Mouse (Mus musculus): ENCODE data around the gene Wdr82. TPM values are rescaled to one million over a fixed set of nuclear protein-coding genes. Genes with fewer than 3 reads are reported as not detected.

Wdr82 gene
- polyA plus RNA-seq (2012; rRNA removed): 169 and 175 TPM in 2 replicates

DNA sequence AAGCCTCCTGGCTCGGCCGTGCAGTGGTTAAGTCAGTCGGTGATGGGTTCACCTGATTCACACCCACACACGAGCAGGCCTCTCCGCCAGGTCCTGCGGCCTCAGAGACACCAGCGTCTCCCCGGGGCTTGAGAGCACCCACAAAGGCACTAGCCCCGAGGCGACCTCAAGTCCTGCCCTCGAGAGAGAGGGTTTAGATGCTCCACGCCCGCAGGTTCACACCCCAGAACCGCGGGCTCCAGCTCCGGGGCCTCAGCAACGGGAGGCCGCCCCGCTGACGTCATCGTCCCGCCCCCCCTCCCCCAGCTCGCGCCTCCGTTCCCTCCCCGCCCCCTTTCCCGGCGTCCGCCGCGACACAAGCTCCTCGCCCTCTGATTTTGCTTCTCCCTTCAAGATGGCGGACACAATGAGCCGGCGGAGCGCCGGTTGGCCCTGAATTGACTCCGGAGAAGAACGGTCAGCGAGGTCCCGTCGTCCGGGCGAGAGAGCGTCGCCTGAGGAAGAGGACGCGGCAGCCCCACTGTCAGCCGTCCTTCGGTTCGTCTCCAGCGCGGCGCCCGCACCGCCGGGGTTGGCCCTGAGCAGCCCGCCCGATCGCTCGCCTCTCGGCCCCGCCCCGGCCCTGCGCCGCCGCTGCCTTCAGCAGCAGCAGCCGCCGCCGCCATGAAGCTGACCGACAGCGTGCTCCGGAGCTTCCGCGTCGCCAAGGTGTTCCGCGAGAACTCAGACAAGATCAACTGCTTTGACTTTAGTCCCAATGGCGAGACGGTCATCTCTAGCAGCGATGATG is at the start of gene Wdr82:
Wdr82 (plus strand) TSS at position 373 of the 790 bp plus-strand sequence.
- DNase-seq (ENCODE audit: low read depth): peak; percentile 97
- TF ChIP-seq POLR2A (IDR thresholded peaks at IDR 0.05; ENCODE audit: borderline replicate concordance, extremely low read depth, insufficient read depth, insufficient read length, poor library complexity, severe bottlenecking) (peak; percentile 53; the same call in 1 of the 2 replicates), CTCF (IDR thresholded peaks at IDR 0.05; ENCODE audit: borderline replicate concordance, extremely low read depth, insufficient read depth, insufficient read length) (no peak)

DNA sequence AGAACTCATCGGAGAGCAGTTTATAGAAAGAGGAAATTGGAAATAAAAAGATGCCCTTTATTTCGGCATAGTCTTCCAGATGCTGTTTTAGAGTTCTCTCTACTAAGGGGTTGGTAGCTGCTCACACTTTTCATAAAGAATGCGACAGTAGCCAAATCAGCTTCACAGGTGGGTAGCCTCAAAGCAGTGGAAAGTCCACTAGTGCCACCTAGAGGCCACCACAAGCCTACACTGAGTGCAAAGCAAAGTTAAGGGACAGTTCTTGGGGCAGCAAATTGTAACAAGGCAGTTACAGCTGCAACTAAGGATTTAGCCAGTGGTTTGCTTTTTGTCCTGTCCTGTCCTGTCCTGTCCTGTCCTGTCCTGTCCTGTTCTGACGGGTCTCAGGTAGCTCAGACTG is 47.1 kb upstream of the Wdr82 start:
- peak; percentile 78 for DNase-seq (ENCODE audit: low read depth)

DNA sequence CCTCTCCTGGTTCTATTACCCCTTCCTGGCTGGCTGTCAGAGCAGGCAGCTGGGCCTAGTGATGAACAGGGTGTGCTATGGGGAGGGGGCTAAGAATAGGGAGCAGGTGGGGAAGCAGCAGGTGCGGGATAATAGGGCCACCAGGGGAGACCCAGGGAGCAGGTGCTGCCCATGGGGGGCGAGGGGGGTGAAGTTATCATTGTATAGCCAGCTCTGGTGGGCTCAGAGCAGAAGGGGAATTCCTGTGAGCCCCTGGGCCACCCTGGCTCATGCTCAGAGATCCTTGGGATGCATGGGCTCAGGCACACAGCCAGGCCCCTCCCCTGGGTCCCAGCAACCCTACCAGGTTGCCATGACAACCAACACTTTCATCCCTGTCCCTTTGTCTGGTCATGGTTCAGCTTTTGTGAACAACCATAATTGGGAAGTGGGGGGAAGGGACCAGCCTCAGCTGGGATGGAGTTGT is 43.9 kb upstream of the Wdr82 start:
- TF ChIP-seq CTCF (IDR thresholded peaks at IDR 0.05; ENCODE audit: borderline replicate concordance, extremely low read depth, insufficient read depth, insufficient read length) (no peak), POLR2A (IDR thresholded peaks at IDR 0.05; ENCODE audit: borderline replicate concordance, extremely low read depth, insufficient read depth, insufficient read length, poor library complexity, severe bottlenecking) (no peak)
- peak; percentile 98 for DNase-seq (ENCODE audit: low read depth)

More for the DNA sequence above, 47.1 kb upstream of the Wdr82 start:
- TF ChIP-seq CTCF (IDR thresholded peaks at IDR 0.05; ENCODE audit: borderline replicate concordance, extremely low read depth, insufficient read depth, insufficient read length) (peak; percentile 78; the same call in 1 of the 2 replicates), POLR2A (IDR thresholded peaks at IDR 0.05; ENCODE audit: borderline replicate concordance, extremely low read depth, insufficient read depth, insufficient read length, poor library complexity, severe bottlenecking) (no peak)

DNA sequence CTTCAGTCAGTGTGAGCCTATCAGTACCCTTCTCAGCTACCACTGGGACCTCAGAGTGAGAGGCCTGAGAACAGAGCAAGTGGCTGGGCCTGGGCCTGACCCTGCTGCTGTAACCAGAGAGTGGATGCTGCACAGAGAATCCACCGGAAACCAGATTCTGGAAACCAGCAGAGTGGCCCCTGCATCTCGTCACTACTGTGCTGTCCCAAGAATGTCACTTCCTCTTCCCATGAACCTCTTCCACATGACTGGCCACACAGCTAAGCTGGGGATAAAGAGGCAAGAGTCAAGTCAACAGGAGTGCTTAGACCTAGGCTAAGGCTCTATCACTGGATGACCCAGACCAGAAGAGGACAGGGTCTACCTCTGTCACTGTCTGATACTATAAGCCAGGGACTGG is 41.7 kb upstream of the Wdr82 start:
- TF ChIP-seq CTCF (IDR thresholded peaks at IDR 0.05; ENCODE audit: borderline replicate concordance, extremely low read depth, insufficient read depth, insufficient read length) (no peak), POLR2A (IDR thresholded peaks at IDR 0.05; ENCODE audit: borderline replicate concordance, extremely low read depth, insufficient read depth, insufficient read length, poor library complexity, severe bottlenecking) (no peak)
- no peak for DNase-seq (ENCODE audit: low read depth)

DNA sequence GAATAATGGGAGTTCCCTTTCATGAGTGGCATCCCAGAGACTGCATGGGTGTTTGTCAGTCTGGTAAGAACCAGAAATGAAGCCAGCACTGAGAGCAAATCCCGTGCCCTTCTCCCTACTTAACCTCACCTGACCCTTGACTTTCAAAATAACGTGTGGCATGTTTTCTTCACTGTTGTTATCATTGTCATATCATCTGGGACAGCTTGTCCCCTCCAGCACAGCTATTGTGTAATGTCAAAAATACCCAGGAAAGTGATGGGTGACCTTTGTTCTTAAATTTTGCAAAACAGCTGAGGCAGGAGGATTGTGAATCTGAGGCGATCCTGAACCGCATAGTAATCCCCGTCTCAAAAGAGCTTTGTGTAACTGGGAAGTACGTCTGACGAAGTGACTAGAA is 40.5 kb upstream of the Wdr82 start:
- no peak for TF ChIP-seq POLR2A (IDR thresholded peaks at IDR 0.05; ENCODE audit: borderline replicate concordance, extremely low read depth, insufficient read depth, insufficient read length, poor library complexity, severe bottlenecking)
- TF ChIP-seq CTCF (IDR thresholded peaks at IDR 0.05; ENCODE audit: borderline replicate concordance, extremely low read depth, insufficient read depth, insufficient read length): no peak
- no peak for DNase-seq (ENCODE audit: low read depth)

DNA sequence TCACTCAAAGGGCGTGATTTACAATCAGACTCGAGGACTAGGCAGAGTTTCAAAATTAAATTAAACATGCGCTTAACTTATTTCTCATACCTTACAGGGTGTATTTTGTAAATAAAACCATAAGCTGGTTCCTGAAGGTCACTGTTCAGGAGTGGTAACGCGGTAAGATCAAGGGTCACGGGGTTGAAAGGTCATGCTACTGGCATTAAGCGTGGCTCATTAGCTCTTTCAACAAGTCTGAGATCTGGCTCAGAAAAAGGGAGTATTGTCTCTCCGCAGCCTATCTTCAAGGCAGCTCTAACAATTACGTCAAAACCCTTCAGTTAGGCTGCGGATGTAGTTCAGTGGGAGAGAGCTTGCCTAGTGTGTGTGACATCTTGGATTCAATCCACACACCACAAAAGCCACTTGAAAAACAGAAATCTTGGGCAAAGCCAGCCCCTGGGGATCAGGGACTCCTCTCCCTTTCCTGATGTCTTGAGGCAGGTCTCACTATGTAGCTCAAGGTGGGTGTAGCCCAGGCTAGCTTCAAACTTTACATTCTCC is 33.0 kb upstream of the Wdr82 start:
- DNase-seq (ENCODE audit: low read depth): peak; percentile 64
- no peak for TF ChIP-seq POLR2A (IDR thresholded peaks at IDR 0.05; ENCODE audit: borderline replicate concordance, extremely low read depth, insufficient read depth, insufficient read length, poor library complexity, severe bottlenecking)
- no peak for TF ChIP-seq CTCF (IDR thresholded peaks at IDR 0.05; ENCODE audit: borderline replicate concordance, extremely low read depth, insufficient read depth, insufficient read length)

DNA sequence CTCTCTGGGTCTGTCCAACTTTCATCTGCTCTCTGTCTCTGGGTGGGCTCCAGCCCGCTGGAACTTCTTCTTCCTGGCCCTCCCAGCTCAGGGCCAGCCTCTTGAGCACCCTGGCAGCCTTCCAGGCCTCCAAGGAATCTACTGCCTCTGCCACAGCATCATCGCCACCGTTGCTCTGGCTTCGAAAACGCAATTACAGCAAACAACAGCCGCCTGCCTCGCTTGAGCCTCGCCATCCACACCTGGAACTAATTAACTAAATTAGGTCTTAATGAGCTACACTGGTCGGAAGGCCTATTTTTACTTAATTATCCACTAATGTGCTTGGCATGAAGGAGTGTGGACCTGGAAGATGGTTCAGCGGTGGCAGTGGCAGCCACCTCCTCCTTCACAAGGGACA is 31.0 kb upstream of the Wdr82 start:
- DNase-seq (ENCODE audit: low read depth): peak; percentile 94
- TF ChIP-seq POLR2A (IDR thresholded peaks at IDR 0.05; ENCODE audit: borderline replicate concordance, extremely low read depth, insufficient read depth, insufficient read length, poor library complexity, severe bottlenecking) (no peak), CTCF (IDR thresholded peaks at IDR 0.05; ENCODE audit: borderline replicate concordance, extremely low read depth, insufficient read depth, insufficient read length) (no peak)

DNA sequence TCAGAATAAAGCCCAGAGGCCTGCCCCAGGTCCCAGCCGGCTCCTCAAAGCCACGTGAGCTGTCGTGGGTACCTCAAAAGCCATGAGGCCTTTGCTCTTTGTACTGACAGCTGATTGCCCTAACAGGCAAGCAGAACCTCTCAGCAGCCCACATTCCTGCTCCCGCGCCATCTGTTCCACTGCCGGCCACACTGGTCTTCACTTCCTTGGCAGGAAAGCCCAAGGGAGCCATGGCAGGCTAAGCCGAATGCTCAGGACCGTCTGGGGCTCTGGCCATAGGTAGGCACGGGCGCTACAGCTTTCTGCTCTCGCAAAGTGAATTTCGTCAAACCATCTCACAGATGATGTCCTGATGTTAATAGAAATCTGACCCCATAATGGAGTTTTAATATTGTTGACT is 28.8 kb upstream of the Wdr82 start:
- DNase-seq (ENCODE audit: low read depth): peak; percentile 55

DNA sequence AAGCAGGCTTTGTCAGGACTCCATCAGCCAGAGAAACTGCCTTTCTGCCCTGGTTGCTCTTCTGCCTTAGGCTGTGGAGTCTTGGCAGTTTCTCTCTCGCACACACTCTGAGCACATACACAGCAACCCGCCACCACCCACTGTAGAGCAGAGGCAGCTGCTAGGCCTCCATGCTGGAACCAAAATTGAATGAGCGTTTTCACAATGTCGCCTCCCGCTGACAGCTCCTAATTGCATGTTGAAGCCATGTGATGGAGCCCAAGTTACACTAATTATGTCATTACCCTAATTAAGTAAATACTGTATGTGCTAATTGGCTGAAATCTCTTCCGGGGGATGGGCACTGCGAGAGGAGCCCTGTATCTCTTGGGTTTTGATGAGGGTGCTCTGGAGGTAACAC is 26.6 kb upstream of the Wdr82 start:
- TF ChIP-seq POLR2A (IDR thresholded peaks at IDR 0.05; ENCODE audit: borderline replicate concordance, extremely low read depth, insufficient read depth, insufficient read length, poor library complexity, severe bottlenecking) (no peak), CTCF (IDR thresholded peaks at IDR 0.05; ENCODE audit: borderline replicate concordance, extremely low read depth, insufficient read depth, insufficient read length) (no peak)
- peak; percentile 95 for DNase-seq (ENCODE audit: low read depth)

More for the DNA sequence above, 28.8 kb upstream of the Wdr82 start:
- no peak for TF ChIP-seq POLR2A (IDR thresholded peaks at IDR 0.05; ENCODE audit: borderline replicate concordance, extremely low read depth, insufficient read depth, insufficient read length, poor library complexity, severe bottlenecking)
- TF ChIP-seq CTCF (IDR thresholded peaks at IDR 0.05; ENCODE audit: borderline replicate concordance, extremely low read depth, insufficient read depth, insufficient read length): no peak

DNA sequence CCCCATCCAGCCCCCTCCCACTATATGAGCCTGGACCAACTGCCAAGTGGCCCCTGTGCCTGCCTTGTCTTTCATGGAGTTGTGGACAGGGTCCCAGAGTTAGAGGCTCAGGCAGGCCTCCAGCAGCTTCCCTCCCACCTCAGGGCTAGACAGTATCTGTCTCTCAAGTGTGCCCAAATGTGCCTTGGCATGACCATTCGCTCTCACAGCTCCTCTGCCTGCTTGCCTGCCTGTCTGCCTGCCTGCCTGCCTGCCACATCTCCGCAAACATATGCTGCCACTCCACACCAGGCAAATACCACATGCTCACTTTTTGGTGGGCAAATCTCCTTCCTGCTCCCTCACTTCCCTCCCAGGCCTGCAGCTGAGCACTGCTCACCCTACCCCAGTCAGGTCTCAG is 25.1 kb upstream of the Wdr82 start:
- peak; percentile 87 for DNase-seq (ENCODE audit: low read depth)
- TF ChIP-seq POLR2A (IDR thresholded peaks at IDR 0.05; ENCODE audit: borderline replicate concordance, extremely low read depth, insufficient read depth, insufficient read length, poor library complexity, severe bottlenecking) (no peak), CTCF (IDR thresholded peaks at IDR 0.05; ENCODE audit: borderline replicate concordance, extremely low read depth, insufficient read depth, insufficient read length) (no peak)

DNA sequence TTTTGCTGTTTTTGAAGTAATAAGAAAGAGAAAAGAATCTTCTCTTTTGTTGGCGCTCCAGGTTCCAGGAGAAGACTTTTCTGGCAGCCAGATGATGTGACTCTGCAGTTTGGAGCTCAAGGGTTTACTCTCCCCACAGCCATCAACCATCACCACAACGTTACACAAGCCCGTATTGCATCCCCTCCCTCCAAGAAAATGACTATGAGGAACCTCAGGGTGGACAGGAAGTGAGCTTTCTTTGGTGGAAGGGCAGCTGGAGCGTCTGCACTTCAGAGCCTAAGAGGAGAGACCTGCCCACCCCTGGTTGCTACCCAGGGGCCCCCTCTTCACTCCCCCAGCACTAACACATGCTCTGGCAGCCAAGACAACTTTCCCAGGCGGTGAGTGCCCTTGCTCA is 23.4 kb upstream of the Wdr82 start:
- no peak for DNase-seq (ENCODE audit: low read depth)
- TF ChIP-seq CTCF (IDR thresholded peaks at IDR 0.05; ENCODE audit: borderline replicate concordance, extremely low read depth, insufficient read depth, insufficient read length): no peak
- no peak for TF ChIP-seq POLR2A (IDR thresholded peaks at IDR 0.05; ENCODE audit: borderline replicate concordance, extremely low read depth, insufficient read depth, insufficient read length, poor library complexity, severe bottlenecking)

All from brain, embryonic 14.5 days (tissue).